ENCODE assay signal across 8 mouse cellular contexts in the genomic region with DNA sequence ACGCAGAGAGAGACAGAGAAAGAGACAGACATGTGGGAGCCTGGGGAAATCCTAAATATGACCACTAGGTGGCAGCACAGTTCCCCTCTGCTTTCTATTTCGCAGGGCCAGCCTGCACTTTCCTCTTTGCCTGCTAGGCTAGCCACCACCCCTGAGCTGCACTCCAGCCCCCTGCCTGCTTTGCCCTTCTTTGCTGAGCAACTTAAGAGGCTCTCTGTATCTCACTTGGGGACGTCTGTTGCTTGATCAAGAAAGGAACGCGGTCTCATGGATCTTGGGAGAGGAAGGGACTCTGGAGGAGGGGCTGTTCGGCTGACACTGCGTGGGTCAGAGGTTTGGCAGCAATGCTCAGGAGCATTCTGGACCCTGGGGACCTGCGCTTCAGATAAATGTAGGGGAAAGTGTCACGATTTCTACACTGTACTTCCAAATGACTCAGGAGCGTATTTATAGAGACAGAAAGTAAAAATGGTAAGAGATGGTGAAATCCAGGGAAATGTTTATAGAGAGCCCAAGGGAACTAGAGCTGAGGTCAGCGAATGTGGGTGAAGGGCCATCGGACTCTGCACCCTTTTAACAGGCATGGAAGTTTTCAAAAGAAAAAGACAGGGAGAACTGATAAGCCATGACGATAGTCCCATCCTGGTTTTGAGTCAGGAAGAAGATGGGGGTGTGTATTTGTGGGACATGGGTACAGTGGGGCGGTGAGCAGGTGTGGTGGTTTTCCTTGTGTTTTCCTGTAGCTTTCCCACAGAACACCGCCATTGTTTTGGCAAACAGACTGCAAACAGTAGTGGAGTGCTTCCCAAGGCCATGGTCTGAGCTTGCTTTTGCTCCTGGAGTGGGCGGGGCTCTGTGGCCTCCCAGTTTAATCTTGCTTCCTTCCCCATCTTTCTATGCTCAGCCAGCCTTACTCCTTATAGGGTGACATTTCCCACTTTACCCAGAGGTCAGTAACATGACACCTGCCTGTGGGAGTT. TPM values are rescaled to one million over a fixed set of nuclear protein-coding genes. Genes with fewer than 3 reads are reported as not detected.
DNase-seq lines count a peak whose midpoint lies in the region; ATAC-seq and TF ChIP-seq lines count a peak whose summit lies in the region.

No protein-coding gene starts in this region.

- no peaks in the 10 kb centered on the region for H3K36me3 ChIP-seq in MEL (ENCODE audit: control insufficient read depth in 1 of 2, insufficient read depth in 2 of 2, low read length in 2 of 2)
- H3K36me3 ChIP-seq in forebrain, postnatal 0 days (ENCODE audit: insufficient read depth): no peaks in the 10 kb centered on the region
- H3K36me3 ChIP-seq in neural tube, embryonic 14.5 days (ENCODE audit: control insufficient read depth, insufficient read depth, low read length): no peaks in the 10 kb centered on the region

- TF ChIP-seq RAD21 in MEL (IDR thresholded peaks at IDR 0.05; ENCODE audit: low read depth, low read length): peak; percentile 75

- no peak for TF ChIP-seq EP300 in MEL (IDR thresholded peaks at IDR 0.05; ENCODE audit: low read depth in 1 of 2, low read length in 2 of 2)

- no peaks in the 10 kb centered on the region for H3K79me2 ChIP-seq in MEL (ENCODE audit: control insufficient read depth, insufficient read depth, low read length, poor library complexity)

- peak; percentile 34 to 42; a peak in 1 of 4 replicates for TF ChIP-seq POLR2A in MEL (IDR thresholded peaks at IDR 0.05; ENCODE audit: control insufficient read depth in 1 of 2, insufficient read depth in 1 of 2, low read depth in 1 of 2, low read length in 2 of 2, poor library complexity in 1 of 2)
- TF ChIP-seq POLR2A in cerebellum, adult 2 months (IDR thresholded peaks at IDR 0.05; ENCODE audit: borderline replicate concordance, insufficient read depth, low read length): no peak
- no peak for TF ChIP-seq POLR2A in lung, adult 2 months (IDR thresholded peaks at IDR 0.05; ENCODE audit: borderline replicate concordance, extremely low read depth, low read depth, low read length)

- H3K27ac ChIP-seq in MEL (ENCODE audit: control insufficient read depth, low read depth, low read length): no peak overlapping the region
- H3K27ac ChIP-seq in cerebellum, adult 2 months (ENCODE audit: insufficient read depth, low read length): no peak overlapping the region
- no peak overlapping the region for H3K27ac ChIP-seq in forebrain, postnatal 0 days (ENCODE audit: low read depth, low read length)
- no peak overlapping the region for H3K27ac ChIP-seq in neural tube, embryonic 14.5 days (ENCODE audit: low read depth, low read length)

- peaks cover 0 to 6% of the 10 kb centered on the region in 2 experiments; a peak in 2 of 4 replicates for H3K4me1 ChIP-seq in MEL (ENCODE audit: control insufficient read depth in 1 of 2, insufficient read depth in 2 of 2, low read length in 2 of 2)
- H3K4me1 ChIP-seq in cerebellum, adult 2 months (ENCODE audit: control insufficient read depth, insufficient read depth, low read length): 0 out of 2 replicates have a peak, but pooled peaks cover 3% of the 10 kb centered on the region
- H3K4me1 ChIP-seq in forebrain, postnatal 0 days (ENCODE audit: insufficient read depth): no peaks in the 10 kb centered on the region
- no peaks in the 10 kb centered on the region for H3K4me1 ChIP-seq in lung, adult 2 months (ENCODE audit: control insufficient read depth, insufficient read depth, low read length)
- H3K4me1 ChIP-seq in neural tube, embryonic 14.5 days (ENCODE audit: control insufficient read depth, insufficient read depth, low read length): no peaks in the 10 kb centered on the region

- H3K27me3 ChIP-seq in MEL (ENCODE audit: control insufficient read depth in 1 of 2, insufficient read depth in 2 of 2, low read length in 2 of 2): peaks cover 0 to 1% of the 10 kb centered on the region in 2 experiments; a peak in 3 of 4 replicates
- no peaks in the 10 kb centered on the region for H3K27me3 ChIP-seq in cerebellum, adult 2 months (ENCODE audit: control insufficient read depth, insufficient read depth, low read length)
- no peaks in the 10 kb centered on the region for H3K27me3 ChIP-seq in forebrain, postnatal 0 days (ENCODE audit: insufficient read depth, low read length)
- H3K27me3 ChIP-seq in neural tube, embryonic 14.5 days (ENCODE audit: control insufficient read depth, insufficient read depth, low read length): no peaks in the 10 kb centered on the region

- 37% methylated on average over 16 of the region's 16 CpGs for WGBS in cerebellum, adult 2 months
- WGBS in forebrain, postnatal 0 days: 36% methylated on average over 16 of the region's 16 CpGs
- WGBS in lung, adult 2 months: 21% methylated on average over 16 of the region's 16 CpGs
- 26% methylated on average over 16 of the region's 16 CpGs for WGBS in neural tube, embryonic 14.5 days

- peak; percentile 85 to 90 (median 89) for TF ChIP-seq CTCF in MEL (IDR thresholded peaks at IDR 0.05 in 2 of 3, conservative IDR thresholded peaks at IDR 0.05 in 1 of 3; ENCODE audit: control insufficient read depth in 1 of 3, insufficient read depth in 1 of 3, low read depth in 2 of 3, low read length in 3 of 3, poor library complexity in 1 of 3, severe bottlenecking in 1 of 3)
- TF ChIP-seq CTCF in cerebellum, adult 2 months (IDR thresholded peaks at IDR 0.05; ENCODE audit: borderline replicate concordance, insufficient read depth, low read depth, low read length): peak; percentile 83
- TF ChIP-seq CTCF in forebrain, postnatal 0 days (IDR thresholded peaks at IDR 0.05; ENCODE audit: low read depth): peak; percentile 91
- TF ChIP-seq CTCF in lung, adult 2 months (IDR thresholded peaks at IDR 0.05; ENCODE audit: insufficient read depth, low read length): peak; percentile 83

- peak overlapping the region; percentile 67 for H3K9ac ChIP-seq in MEL (ENCODE audit: control insufficient read depth, low read depth, low read length, poor library complexity, severe bottlenecking)
- 0 out of 2 replicates have a peak overlapping the region, but pooled peaks have one; percentile 31 for H3K9ac ChIP-seq in forebrain, postnatal 0 days
- H3K9ac ChIP-seq in neural tube, embryonic 14.5 days (replicated peaks; ENCODE audit: low read depth, low read length): no peak overlapping the region

- ATAC-seq in forebrain, postnatal 0 days: peak; percentile 83
- peak; percentile 61; the same call in 1 of the 2 replicates for ATAC-seq in neural tube, embryonic 14.5 days (ENCODE audit: low read depth)

- H3K9me3 ChIP-seq in MEL (replicated peaks; ENCODE audit: insufficient read depth, low read length): no peaks in the 10 kb centered on the region
- no peaks in the 10 kb centered on the region for H3K9me3 ChIP-seq in forebrain, postnatal 0 days (ENCODE audit: low read length)
- no peaks in the 10 kb centered on the region for H3K9me3 ChIP-seq in neural tube, embryonic 14.5 days (ENCODE audit: control insufficient read depth, low read length)

- H3K4me3 ChIP-seq in MEL (ENCODE audit: control insufficient read depth in 1 of 2, insufficient read depth in 1 of 2, low read depth in 2 of 2, low read length in 2 of 2): peak overlapping the region; percentile 64 to 66
- H3K4me3 ChIP-seq in cerebellum, adult 2 months (replicated peaks; ENCODE audit: insufficient read depth, low read depth, low read length): peak overlapping the region; percentile 41
- no peak overlapping the region for H3K4me3 ChIP-seq in forebrain, postnatal 0 days (ENCODE audit: low read depth, low read length)
- peak overlapping the region; percentile 32 for H3K4me3 ChIP-seq in lung, adult 2 months (replicated peaks; ENCODE audit: extremely low read depth, low read depth, low read length)
- H3K4me3 ChIP-seq in neural tube, embryonic 14.5 days (ENCODE audit: low read depth, low read length): no peak overlapping the region

- H3K4me2 ChIP-seq in forebrain, postnatal 0 days (ENCODE audit: low read depth): peak overlapping the region; percentile 38
- peak overlapping the region; percentile 35; the same call in 1 of the 2 replicates for H3K4me2 ChIP-seq in neural tube, embryonic 14.5 days (ENCODE audit: low read depth, low read length)

- peak; percentile 86 for DNase-seq in MEL (ENCODE audit: low read depth, low spot score)
- peak; percentile 45 to 75 for DNase-seq in cerebellum, adult 2 months
- peak; percentile 84 for DNase-seq in forebrain, postnatal 0 days
- peak; percentile 85 for DNase-seq in heart, postnatal 4 days
- DNase-seq in layer of hippocampus, adult 18-20 months (ENCODE audit: low spot score in 2 of 2): peak; percentile 37 to 86
- DNase-seq in lung, adult 2 months: peak; percentile 69
- DNase-seq in testis, postnatal 10 days (ENCODE audit: low spot score): peak; percentile 86

RNA-seq across cellular contexts. Expression of a gene that starts 12.7 kb away (rescaled TPM):
- total RNA-seq in MEL (2012; rRNA removed): not detected in 2 replicates
- not detected for polyA plus RNA-seq in MEL (2012; ENCODE audit: insufficient read depth in 1 of 2, insufficient read length in 2 of 2, low read depth in 1 of 2, low replicate concordance in 2 of 2, missing spikeins in 1 of 2)
- polyA plus RNA-seq in cerebellum, adult 2 months (2012; rRNA removed): not detected in 2 replicates
- total RNA-seq in forebrain, postnatal 0 days (2014; rRNA removed): 0.23 and 1.6 TPM in 2 replicates
- polyA plus RNA-seq in forebrain, postnatal 0 days (2015; fragmentation: Nextera tagmentation; extraction: Ambion mirVana): 0.77 and 1.1 TPM in 2 replicates
- total RNA-seq in heart, postnatal 4 days (2021): not detected
- total RNA-seq in layer of hippocampus, adult 18-20 months (2021): under 1 TPM; 0.36 to 0.42 TPM
- 18.8 and 27.6 TPM in 2 replicates for polyA plus RNA-seq in lung, adult 2 months (2012; rRNA removed)
- not detected in 2 replicates for polyA plus RNA-seq in neural tube, embryonic 14.5 days (2014; fragmentation: Nextera tagmentation; extraction: Ambion mirVana)

RNA-seq across cellular contexts. Expression of a gene that starts 29.6 kb away (rescaled TPM):
- not detected in 2 replicates for total RNA-seq in MEL (2012; rRNA removed)
- not detected for polyA plus RNA-seq in MEL (2012; ENCODE audit: insufficient read depth in 1 of 2, insufficient read length in 2 of 2, low read depth in 1 of 2, low replicate concordance in 2 of 2, missing spikeins in 1 of 2)
- 0.15 and 0.17 TPM in 2 replicates for polyA plus RNA-seq in cerebellum, adult 2 months (2012; rRNA removed)
- 0.77 and 1.00 TPM in 2 replicates for total RNA-seq in forebrain, postnatal 0 days (2014; rRNA removed)
- 2.1 TPM in 2 replicates for polyA plus RNA-seq in forebrain, postnatal 0 days (2015; fragmentation: Nextera tagmentation; extraction: Ambion mirVana)
- total RNA-seq in heart, postnatal 4 days (2021): under 1 TPM in 1 of 2 experiments, not detected in 1; 0.36 TPM
- total RNA-seq in layer of hippocampus, adult 18-20 months (2021): 1 to 10 TPM; 1.5 to 2.0 TPM
- polyA plus RNA-seq in lung, adult 2 months (2012; rRNA removed): 7.6 and 8.6 TPM in 2 replicates
- 0.71 and 1.2 TPM in 2 replicates for polyA plus RNA-seq in neural tube, embryonic 14.5 days (2014; fragmentation: Nextera tagmentation; extraction: Ambion mirVana)

RNA-seq across cellular contexts. Expression of a gene that starts 38.0 kb away (rescaled TPM):
- 0.16 and 0.23 TPM in 2 replicates for total RNA-seq in MEL (2012; rRNA removed)
- under 1 TPM in 1 of 2 experiments, not detected in 1; 0.40 TPM for polyA plus RNA-seq in MEL (2012; ENCODE audit: insufficient read depth in 1 of 2, insufficient read length in 2 of 2, low read depth in 1 of 2, low replicate concordance in 2 of 2, missing spikeins in 1 of 2)
- 0.23 and 0.27 TPM in 2 replicates for polyA plus RNA-seq in cerebellum, adult 2 months (2012; rRNA removed)
- 0.46 and 0.86 TPM in 2 replicates for total RNA-seq in forebrain, postnatal 0 days (2014; rRNA removed)
- 0.29 and 0.81 TPM in 2 replicates for polyA plus RNA-seq in forebrain, postnatal 0 days (2015; fragmentation: Nextera tagmentation; extraction: Ambion mirVana)
- total RNA-seq in heart, postnatal 4 days (2021): under 1 TPM in 1 of 2 experiments, not detected in 1; 0.19 TPM
- under 1 TPM; 0.23 to 0.40 TPM for total RNA-seq in layer of hippocampus, adult 18-20 months (2021)
- 1.7 and 1.8 TPM in 2 replicates for polyA plus RNA-seq in lung, adult 2 months (2012; rRNA removed)
- 0.08 and 0.12 TPM in 2 replicates for polyA plus RNA-seq in neural tube, embryonic 14.5 days (2014; fragmentation: Nextera tagmentation; extraction: Ambion mirVana)

RNA-seq across cellular contexts. Expression of a gene that starts 38.0 kb away (rescaled TPM):
- total RNA-seq in MEL (2012; rRNA removed): 3.4 and 3.9 TPM in 2 replicates
- polyA plus RNA-seq in MEL (2012; ENCODE audit: insufficient read depth in 1 of 2, insufficient read length in 2 of 2, low read depth in 1 of 2, low replicate concordance in 2 of 2, missing spikeins in 1 of 2): 1 to 10 TPM in 1 of 2 experiments, not detected in 1; 8.7 TPM
- polyA plus RNA-seq in cerebellum, adult 2 months (2012; rRNA removed): 9.1 and 10.5 TPM in 2 replicates
- total RNA-seq in forebrain, postnatal 0 days (2014; rRNA removed): 1.3 and 2.1 TPM in 2 replicates
- polyA plus RNA-seq in forebrain, postnatal 0 days (2015; fragmentation: Nextera tagmentation; extraction: Ambion mirVana): 16.9 and 17.3 TPM in 2 replicates
- total RNA-seq in heart, postnatal 4 days (2021): 1 to 10 TPM; 7.2 to 8.5 TPM
- total RNA-seq in layer of hippocampus, adult 18-20 months (2021): 10 to 100 TPM; 12.0 to 14.4 TPM
- 17.9 and 18.6 TPM in 2 replicates for polyA plus RNA-seq in lung, adult 2 months (2012; rRNA removed)
- 13.4 and 16.2 TPM in 2 replicates for polyA plus RNA-seq in neural tube, embryonic 14.5 days (2014; fragmentation: Nextera tagmentation; extraction: Ambion mirVana)

RNA-seq across cellular contexts. Expression of a gene that starts 48.2 kb away (rescaled TPM):
- 0.10 and 0.19 TPM in 2 replicates for total RNA-seq in MEL (2012; rRNA removed)
- polyA plus RNA-seq in MEL (2012; ENCODE audit: insufficient read depth in 1 of 2, insufficient read length in 2 of 2, low read depth in 1 of 2, low replicate concordance in 2 of 2, missing spikeins in 1 of 2): under 1 TPM in 1 of 2 experiments, not detected in 1; 0.08 TPM
- polyA plus RNA-seq in cerebellum, adult 2 months (2012; rRNA removed): 0.10 and 0.36 TPM in 2 replicates
- 0.31 TPM in 1 of 2 replicates, not detected in the other for total RNA-seq in forebrain, postnatal 0 days (2014; rRNA removed)
- polyA plus RNA-seq in forebrain, postnatal 0 days (2015; fragmentation: Nextera tagmentation; extraction: Ambion mirVana): 0.21 TPM in 1 of 2 replicates, not detected in the other
- 1 to 10 TPM; 5.1 to 9.6 TPM for total RNA-seq in heart, postnatal 4 days (2021)
- under 1 TPM in 1 of 2 experiments, not detected in 1; 0.37 TPM for total RNA-seq in layer of hippocampus, adult 18-20 months (2021)
- polyA plus RNA-seq in lung, adult 2 months (2012; rRNA removed): 48.1 and 83.8 TPM in 2 replicates
- 0.17 TPM in 1 of 2 replicates, not detected in the other for polyA plus RNA-seq in neural tube, embryonic 14.5 days (2014; fragmentation: Nextera tagmentation; extraction: Ambion mirVana)

Comparison
In these comparisons a context has a peak if more than half of its experiments do, and no peak if none do; other contexts are left out.
1. H3K4me3 ChIP-seq: peak in MEL (2 of 2), cerebellum, adult 2 months (single experiment) and lung, adult 2 months (single experiment); none in forebrain, postnatal 0 days (single experiment) and neural tube, embryonic 14.5 days (single experiment).
2. POLR2A ChIP-seq: peak in MEL (2 of 2); none in cerebellum, adult 2 months (single experiment) and lung, adult 2 months (single experiment).
3. Peak in every context shown above with its lines, with median percentiles within 50 percentile points of each other: DNase-seq and CTCF ChIP-seq.